Mouse (Mus musculus) CH12.LX (cell line): Measurements from ENCODE around the gene Pgm2l1.

Experiments used
- CTCF ChIP-seq, 2 experiments: IDR thresholded peaks in 1 of 2; conservative IDR thresholded peaks in 1 of 2; 2 replicates each; pipeline ENCODE4 v1.5.1; 2011 to 2012; ENCODE audit warnings: low read depth in 2 of 2, low read length in 2 of 2, improper control_type of control experiment in 1 of 2, inconsistent platforms in 1 of 2, mild to moderate bottlenecking in 1 of 2, moderate library complexity in 1 of 2
- E2F4 ChIP-seq: IDR thresholded peaks from 2 replicates; pipeline ENCODE4 v1.6.1; 2011; ENCODE audit warnings: low read depth, low read length, improper control_type of control experiment; ENCODE audit not compliant: insufficient replicate concordance
- ELF1 ChIP-seq: IDR thresholded peaks from 2 replicates; pipeline ENCODE4 v1.6.1; 2014; ENCODE audit warnings: low read depth, mild to moderate bottlenecking, inconsistent platforms, low read length, improper control_type of control experiment
- EP300 ChIP-seq: IDR thresholded peaks from 2 replicates; pipeline ENCODE4 v1.6.1; 2011; ENCODE audit warnings: low read length, improper control_type of control experiment
- ETS1 ChIP-seq: conservative IDR thresholded peaks from 2 replicates; pipeline ENCODE4 v1.6.1; 2012; ENCODE audit warnings: low read depth, mild to moderate bottlenecking, inconsistent platforms, low read length, improper control_type of control experiment, moderate library complexity
- GABPA ChIP-seq: IDR thresholded peaks from 2 replicates; pipeline ENCODE4 v1.6.1; 2012; ENCODE audit warnings: low read depth, low read length, improper control_type of control experiment, inconsistent platforms; ENCODE audit not compliant: insufficient replicate concordance
- HCFC1 ChIP-seq: IDR thresholded peaks from 2 replicates; pipeline ENCODE4 v1.6.1; 2012; ENCODE audit warnings: low read depth, mild to moderate bottlenecking, inconsistent platforms, low read length, improper control_type of control experiment
- RAD21 ChIP-seq: IDR thresholded peaks from 2 replicates; pipeline ENCODE4 v1.6.1; 2011; ENCODE audit warnings: low read depth, mild to moderate bottlenecking, low read length, improper control_type of control experiment, moderate library complexity
- ZC3H11A ChIP-seq: IDR thresholded peaks from 2 replicates; pipeline ENCODE4 v1.6.1; 2012; ENCODE audit warnings: low read depth, mild to moderate bottlenecking, inconsistent platforms, low read length, improper control_type of control experiment
- ZMIZ1 ChIP-seq: IDR thresholded peaks from 2 replicates; pipeline ENCODE4 v1.6.1; 2012; ENCODE audit warnings: low read depth, mild to moderate bottlenecking, inconsistent platforms, low read length, improper control_type of control experiment

GRCm38 (mm10) chr7:100216601-100217565 lies 10.3 kb upstream of the Pgm2l1 start:
- TF ChIP-seq CTCF (conservative IDR thresholded peaks at IDR 0.05 in 1 of 2, IDR thresholded peaks at IDR 0.05 in 1 of 2; ENCODE audit: low read depth in 2 of 2, low read length in 2 of 2) (no peak), ELF1 (no peak), GABPA (no peak), EP300 (no peak), ZMIZ1 (no peak), E2F4 (no peak), HCFC1 (no peak), ETS1 (no peak), ZC3H11A (no peak), RAD21 (no peak)
